Mouse (Mus musculus): ENCODE measurements around the gene Astn2.

The Astn2 gene

GRCm38 (mm10) chr4:65959188-65959759, 445.1 kb downstream of the Astn2 start:
- no peak for DNase-seq

GRCm38 (mm10) chr4:65958369-65959187, 445.8 kb downstream of the Astn2 start:
- DNase-seq: no peak

GRCm38 (mm10) chr4:65951918-65952317, 452.5 kb downstream of the Astn2 start:
- DNase-seq: no peak

GRCm38 (mm10) chr4:65947141-65947649, 457.2 kb downstream of the Astn2 start:
- DNase-seq: no peak

- DNase-seq: no peak
These were observed 458.4 kb downstream of the Astn2 start for GRCm38 (mm10) chr4:65946021-65946420.

- DNase-seq: no peak
These were observed 473.5 kb downstream of the Astn2 start for GRCm38 (mm10) chr4:65930901-65931300.

DNA sequence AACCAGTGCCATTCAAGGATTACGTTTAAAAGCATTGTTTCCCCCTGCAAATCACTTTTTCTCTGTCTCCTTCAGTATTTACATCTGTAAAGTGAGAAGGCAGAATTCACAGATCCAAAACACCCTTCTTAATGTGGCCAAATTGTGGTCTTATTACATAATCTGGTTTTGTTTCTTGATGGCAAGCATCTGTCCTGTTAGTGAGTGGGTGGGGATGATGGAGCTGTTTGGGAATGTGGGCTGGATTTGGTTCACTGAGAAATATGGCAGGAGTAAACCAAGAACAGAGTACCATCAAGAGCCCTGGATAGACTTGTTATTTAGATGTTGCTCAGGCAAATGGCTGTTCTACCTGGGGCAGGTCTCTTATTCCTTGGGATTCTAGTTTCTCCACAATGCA, 484.1 kb downstream of the Astn2 start:
- DNase-seq: no peak

DNA sequence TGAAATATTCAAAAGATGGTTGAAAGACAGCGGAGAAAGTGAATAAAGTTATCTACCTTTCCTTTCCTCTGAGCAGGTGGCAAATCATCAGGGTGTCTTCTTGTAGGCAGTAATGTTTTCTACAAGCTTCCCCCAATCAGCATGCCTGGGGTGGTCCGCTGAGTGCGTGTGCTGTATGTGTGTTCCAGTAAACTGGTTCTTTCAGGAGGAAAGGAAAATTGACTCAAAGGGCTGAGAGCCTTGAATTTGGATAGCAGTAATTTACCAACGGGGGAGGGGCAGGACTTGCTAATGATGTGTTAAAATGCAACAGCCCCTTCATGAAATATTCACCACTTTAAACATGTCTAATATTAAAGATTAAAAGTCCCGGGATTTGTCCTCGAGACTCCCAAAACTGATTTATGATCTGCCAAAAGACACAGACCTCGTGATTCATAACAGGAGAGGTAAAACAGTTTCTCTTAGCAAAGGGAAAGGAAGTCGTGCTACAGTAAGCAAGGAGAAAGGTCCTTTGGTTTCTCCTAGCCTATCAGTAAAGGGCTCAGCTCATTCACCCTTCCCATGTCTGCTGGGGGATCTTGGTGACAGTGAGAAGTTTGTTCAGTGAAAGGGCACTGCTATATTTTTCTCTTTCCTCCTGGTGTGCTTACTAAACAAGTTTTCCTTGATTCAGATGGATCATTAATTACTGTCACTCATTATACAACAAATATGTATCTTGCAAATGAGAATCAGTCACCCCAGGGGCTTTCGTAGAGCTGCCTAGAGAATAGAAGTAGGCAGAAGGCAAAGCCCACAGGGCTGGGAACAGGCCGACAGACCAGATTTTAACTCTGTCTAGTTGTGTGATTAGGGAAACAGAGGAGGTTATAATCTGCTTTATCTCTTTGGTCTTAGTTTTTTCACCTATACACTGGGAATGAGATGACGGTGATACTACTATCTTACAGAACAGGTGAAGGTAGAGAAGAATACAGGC, 488.1 kb downstream of the Astn2 start:
- no peak for DNase-seq

DNA sequence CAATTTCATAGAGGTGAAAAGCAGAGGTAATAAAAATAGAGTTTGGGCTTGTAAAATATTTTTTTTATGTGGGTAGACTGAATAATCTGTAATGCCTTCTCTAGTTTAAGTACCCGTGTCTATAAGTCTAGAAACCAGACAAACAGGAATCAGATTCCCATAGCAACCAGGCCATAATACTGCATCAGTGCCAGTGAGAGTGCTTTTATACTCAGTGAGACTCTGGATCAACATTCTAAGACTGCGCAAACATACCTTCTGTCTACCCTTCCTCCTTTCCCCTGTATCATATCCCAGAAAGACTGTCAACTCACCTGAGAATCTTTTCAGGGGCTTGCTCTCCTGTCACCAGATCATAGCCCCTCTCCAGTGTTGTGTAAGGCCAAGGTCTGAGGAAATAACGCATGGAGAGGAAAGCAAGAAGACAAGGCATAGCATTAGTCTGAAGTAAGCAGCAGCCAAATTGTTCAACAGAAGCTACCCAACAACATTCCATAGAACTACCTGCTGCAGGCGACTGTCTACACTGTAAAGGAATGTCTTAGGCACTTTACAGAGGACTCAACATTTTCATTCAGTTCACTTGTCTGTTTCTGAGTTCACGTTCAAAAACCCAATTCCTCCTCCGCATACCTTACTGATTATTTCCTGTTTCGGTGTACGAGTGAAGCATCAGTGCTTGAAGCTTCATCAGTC, 492.0 kb downstream of the Astn2 start:
- no peak for DNase-seq

GRCm38 (mm10) chr4:65907660-65908059, 496.8 kb downstream of the Astn2 start:
- no peak for DNase-seq

DNA sequence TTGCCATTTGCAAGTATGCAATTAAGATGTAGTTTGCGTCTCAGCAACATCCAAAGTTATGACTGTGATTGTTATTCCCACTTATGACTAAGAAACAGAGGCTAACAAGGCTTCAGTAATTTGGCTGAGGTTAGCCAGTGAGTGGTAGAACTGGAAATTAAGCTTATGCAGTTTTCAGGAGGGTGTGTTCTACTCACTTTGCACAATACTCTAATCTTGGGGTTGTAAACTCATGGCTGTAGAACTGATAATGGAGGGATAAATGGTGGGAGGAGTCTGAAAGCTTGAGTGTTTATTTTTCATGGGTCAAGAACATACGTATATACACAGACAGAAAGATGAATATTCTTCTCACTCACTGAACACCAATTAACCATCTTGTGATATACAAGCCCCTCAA, 499.4 kb downstream of the Astn2 start:
- DNase-seq: no peak

DNA sequence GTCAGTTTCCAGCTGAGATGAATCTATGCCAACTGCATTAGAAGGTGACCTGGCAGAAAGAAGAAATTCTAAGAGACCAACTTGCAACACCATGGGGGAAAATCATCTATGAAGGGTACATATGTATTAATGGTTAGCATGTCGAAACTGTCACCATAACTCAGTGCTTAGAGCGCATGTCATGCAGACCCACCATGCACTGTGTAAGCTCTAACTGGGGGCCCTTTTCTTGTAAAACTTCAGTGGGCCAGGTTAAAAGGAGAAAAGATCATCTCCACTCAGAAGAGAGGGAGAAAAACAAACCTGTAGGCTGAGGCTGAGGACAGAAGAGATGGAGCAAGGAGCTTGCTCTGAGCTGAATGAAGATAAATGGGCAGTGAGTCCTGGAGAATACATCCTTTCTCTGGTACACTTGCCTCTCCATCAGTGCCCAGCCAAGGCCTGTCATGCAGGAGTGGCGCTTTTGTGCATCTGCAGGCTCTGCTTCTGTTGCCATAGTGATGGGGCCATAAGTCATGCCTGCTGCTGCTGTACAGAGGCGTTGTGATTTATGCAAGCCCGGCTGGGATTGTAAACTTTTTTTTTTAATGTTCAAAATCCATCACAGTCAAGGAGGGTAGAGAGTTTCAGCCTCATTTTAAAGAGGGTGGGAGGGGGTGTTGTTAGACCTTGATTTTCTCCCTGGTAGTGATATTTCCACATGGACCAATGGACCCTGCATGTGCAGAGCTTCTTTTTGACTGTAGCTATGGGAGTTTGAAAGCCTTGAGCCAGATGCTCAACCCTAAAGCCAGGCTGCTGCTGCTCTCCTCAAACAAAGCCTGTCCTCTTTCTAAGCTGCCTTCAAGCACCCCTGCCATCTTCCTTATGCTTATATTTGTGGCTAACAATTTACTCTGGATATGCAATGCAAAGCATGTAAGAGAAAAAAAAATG, 508.1 kb downstream of the Astn2 start:
- DNase-seq: no peak

- no peak for DNase-seq
These were observed 515.9 kb downstream of the Astn2 start for GRCm38 (mm10) chr4:65888332-65888993.

DNA sequence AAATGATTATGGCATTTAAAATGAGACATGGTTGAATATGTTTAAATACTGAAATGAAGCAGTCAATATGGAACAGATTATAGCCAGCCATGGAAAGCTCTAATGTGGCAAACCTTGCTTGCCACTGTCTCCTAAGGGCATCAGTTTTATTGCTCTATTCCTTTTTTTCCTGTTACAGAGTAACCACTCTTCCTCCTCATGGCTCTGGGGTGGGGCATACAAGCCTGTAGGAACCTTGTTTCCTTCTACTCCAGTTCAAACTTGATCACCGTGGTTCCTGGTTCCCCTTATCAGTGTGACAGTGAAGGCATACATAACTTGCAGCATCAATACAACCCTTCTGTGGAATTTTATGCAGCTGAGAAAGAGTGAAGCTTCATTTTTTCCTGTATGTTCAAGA, 517.5 kb downstream of the Astn2 start:
- no peak for DNase-seq

DNA sequence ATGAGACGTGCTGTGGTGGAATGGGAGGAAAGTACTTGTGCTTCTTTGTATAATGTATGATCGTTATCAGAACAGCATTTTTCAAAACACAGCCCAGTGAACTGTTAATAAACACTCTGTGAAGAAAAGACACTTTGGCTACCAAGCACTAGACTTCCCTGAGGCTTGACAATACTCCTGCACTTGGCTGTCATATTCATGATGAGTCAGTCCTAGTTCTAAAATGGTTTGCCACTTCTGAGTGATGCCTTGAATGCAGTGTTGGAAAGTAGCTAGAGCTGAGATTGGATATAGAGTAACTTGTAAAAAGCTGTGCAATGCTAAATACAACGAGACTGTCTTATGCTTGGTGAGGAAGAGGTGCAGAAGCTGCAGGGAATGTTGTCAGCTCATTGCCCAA, 518.5 kb downstream of the Astn2 start:
- DNase-seq: no peak

GRCm38 (mm10) chr4:65874236-65874781, 530.1 kb downstream of the Astn2 start:
- DNase-seq: no peak

DNA sequence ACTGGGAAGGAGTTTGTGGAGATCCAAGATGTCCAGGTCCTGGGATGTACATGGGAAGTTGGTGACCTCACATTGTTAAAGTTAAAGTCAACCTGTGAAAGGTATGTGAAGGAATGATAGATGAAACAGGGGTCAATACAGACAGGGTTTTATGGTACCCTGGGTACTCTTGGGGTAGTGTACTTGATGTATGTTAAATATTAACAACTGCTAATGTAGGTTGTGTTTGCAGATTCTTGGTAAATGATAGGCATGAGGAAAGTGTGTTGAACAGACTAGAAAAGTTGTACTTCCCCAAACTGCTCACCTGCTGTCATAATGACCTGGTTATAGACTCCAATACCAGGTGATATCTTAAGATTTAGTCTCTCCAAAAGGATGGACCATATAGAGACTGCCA, 539.9 kb downstream of the Astn2 start:
- DNase-seq: no peak

GRCm38 (mm10) chr4:65843191-65843590, 561.2 kb downstream of the Astn2 start:
- no peak for DNase-seq

GRCm38 (mm10) chr4:65839550-65840000, 564.8 kb downstream of the Astn2 start:
- no peak for DNase-seq

DNA sequence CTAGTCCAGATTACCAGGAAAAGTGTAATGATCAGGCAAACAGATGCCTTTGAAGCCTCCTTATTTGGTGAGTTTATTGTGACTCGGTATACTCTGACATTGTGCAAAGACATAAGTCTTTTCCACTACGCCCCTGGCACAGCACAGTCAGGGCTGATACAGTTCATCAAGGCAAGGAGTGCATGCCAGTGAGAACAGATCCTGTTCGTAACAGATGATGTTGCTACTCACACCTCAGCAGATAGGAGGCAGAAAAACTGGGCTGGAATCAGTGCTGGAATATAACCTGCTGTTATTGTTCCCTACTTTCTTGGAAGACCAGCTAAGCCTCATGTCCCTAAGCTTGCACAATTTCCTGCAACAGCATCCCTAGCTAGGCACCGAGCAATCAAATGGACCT, 565.6 kb downstream of the Astn2 start:
- DNase-seq: no peak

Measured in spleen, adult 18-20 months (tissue).